Mouse (Mus musculus) kidney, adult 2 months (tissue): ENCODE results near the gene Trp53bp2. TPM values are rescaled to one million over a fixed set of nuclear protein-coding genes. Genes with fewer than 3 reads are reported as not detected.

Experiments used
- DNase-seq: peaks from one replicate; pipeline ENCODE4 v3.0.0; 2021
- H3K27ac ChIP-seq: fragments of 200-500 bp; 2 replicates; pipeline ENCODE4 v1.5.1; 2012; ENCODE audit warnings: low read depth, low read length, control low read depth, inconsistent platforms; ENCODE audit not compliant: insufficient read depth
- H3K27me3 ChIP-seq: fragments of 200-500 bp; replicated peaks from 2 replicates; pipeline ENCODE4 v1.6.1; 2012; ENCODE audit warnings: mild to moderate bottlenecking, moderate library complexity, low read length, inconsistent platforms; ENCODE audit not compliant: control insufficient read depth, insufficient read depth
- H3K36me3 ChIP-seq: fragments of 200-500 bp; 2 replicates; pipeline ENCODE4 v1.6.1; 2012; ENCODE audit warnings: mild to moderate bottlenecking, moderate library complexity, low read length, inconsistent platforms; ENCODE audit not compliant: control insufficient read depth, insufficient read depth
- H3K4me1 ChIP-seq: fragments of 200-500 bp; 2 replicates; pipeline ENCODE4 v1.6.1; 2011; ENCODE audit warnings: low read length; ENCODE audit not compliant: control insufficient read depth, insufficient read depth
- H3K4me3 ChIP-seq: fragments of 200-500 bp; 2 replicates; pipeline ENCODE4 v1.5.1; 2011; ENCODE audit warnings: mild to moderate bottlenecking, low read depth, low read length, control low read depth; ENCODE audit not compliant: insufficient read depth
- CTCF ChIP-seq: fragments of 200-500 bp; conservative IDR thresholded peaks from 2 replicates; pipeline ENCODE4 v1.5.1; 2011; ENCODE audit warnings: low read depth, mild to moderate bottlenecking, control low read depth, low read length, moderate library complexity, mixed read lengths; ENCODE audit not compliant: insufficient read depth, insufficient read length
- POLR2A ChIP-seq: fragments of 200-500 bp; IDR thresholded peaks from one replicate; pipeline ENCODE4 v1.6.1; 2011; ENCODE audit warnings: low read depth, low read length, control low read depth
- WGBS: fragments of 180-500 bp; shearing (Covaris S2); methylation state at CpG from one replicate; pipeline ENCODE4 v1.1.7; 2018; 5-methylcytosine and 5-hydroxymethylcytosine counted together
- polyA plus RNA-seq: library from polyadenylated mRNA; depleted of rRNA; stranded (reverse); fragments of >200 nt; gene quantifications from 2 replicates; pipeline ENCODE4 v1.2.3, GENCODE M21; 2012

Trp53bp2 gene
- polyA plus RNA-seq, 1 experiment = 25.0 TPM

DNA sequence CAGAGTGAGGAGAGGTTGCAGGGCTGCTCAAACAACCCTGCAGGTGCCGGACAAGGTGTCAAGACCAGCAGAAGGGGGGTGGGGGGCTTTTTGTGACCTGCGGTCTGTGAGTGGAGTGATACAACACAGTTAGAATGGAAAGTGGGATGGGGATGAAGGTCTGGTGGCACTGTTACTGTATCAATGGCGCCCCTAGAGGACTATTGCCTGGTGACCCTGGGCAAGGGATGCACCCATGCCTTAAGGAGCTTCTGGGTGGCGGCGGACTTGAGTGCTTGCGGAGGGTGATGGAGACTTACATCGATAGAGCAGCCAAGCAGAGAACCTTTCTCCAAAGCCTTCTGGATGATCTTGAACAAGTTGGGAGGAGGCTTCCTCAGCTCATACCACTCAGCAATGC, 81.6 kb downstream of the Trp53bp2 start:
- TF ChIP-seq POLR2A (no peak), CTCF (peak; percentile 43)
- Histone ChIP-seq H3K27me3 (no peaks in the 10 kb centered on the region), H3K4me3 (no peak overlapping the region), H3K27ac (no peak overlapping the region), H3K4me1 (peaks cover 16% of the 10 kb centered on the region), H3K36me3 (no peaks in the 10 kb centered on the region)
- DNase-seq = no peak
- WGBS = 79% methylated on average over 7 of the region's 7 CpGs

DNA sequence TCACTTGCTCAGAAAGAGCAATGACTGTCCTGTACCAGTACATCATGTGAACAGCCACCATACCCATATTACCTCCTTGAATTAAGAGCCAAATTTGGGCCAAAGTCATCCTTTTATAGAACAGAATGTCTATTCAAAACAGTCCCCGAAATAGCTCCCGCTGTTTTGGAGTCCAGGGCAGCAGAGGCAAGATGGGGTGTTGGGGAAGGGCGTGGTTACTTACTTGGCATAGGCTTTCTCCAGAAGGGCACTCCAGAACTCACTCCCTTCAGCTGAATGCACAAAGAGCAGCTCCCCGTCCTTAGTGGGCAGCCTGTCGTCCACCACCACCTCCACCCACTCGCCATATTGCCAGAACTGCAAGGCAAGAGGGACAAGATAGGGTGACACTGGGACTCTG, 82.9 kb downstream of the Trp53bp2 start:
- H3K4me1 ChIP-seq = peaks cover 28% of the 10 kb centered on the region
- 93% methylated on average over 6 of the region's 6 CpGs for WGBS
- no peak overlapping the region for H3K27ac ChIP-seq
- TF ChIP-seq CTCF (no peak), POLR2A (no peak)
- no peaks in the 10 kb centered on the region for H3K36me3 ChIP-seq
- H3K27me3 ChIP-seq = no peaks in the 10 kb centered on the region
- no peak for DNase-seq
- no peak overlapping the region for H3K4me3 ChIP-seq

DNA sequence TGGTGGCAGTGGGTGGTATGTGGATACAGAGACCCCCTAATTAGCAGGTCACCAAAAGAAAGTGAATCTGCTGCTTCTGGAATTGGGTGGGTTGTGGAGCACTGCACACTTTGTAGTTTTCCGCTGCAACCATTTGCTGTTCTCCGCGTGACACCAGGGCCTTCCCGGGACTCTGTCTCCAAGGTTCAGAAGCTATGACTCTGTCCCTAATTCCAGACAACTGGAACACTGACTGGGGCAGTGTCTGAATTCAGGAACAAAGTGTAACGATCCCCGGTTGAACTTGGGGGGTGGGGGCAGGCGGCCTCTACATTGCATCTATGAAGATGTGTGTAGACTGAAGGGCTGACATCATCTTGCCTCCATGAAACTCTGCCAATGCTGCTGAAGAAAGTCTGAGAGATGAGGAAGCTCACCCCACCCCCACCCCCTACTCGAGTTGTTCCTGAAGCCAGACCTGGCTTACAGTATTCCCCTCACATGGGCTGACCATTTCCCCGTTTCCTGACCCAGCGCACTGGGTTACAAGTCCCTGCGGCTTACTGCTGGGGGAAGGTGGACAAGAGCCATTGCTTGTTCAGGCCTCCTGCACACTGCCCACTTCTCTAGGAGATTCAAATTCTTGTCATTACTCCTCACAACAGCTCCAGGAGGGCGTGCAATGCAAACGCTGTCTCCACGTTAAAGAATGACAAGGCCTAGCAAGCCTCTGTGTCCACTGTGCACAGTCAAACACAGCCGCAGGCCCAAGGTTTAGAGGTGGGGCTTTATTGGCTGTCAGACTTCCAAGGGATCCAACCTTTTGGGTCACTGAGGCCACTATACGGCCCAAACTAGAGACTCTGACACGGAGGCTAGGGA, 85.5 kb downstream of the Trp53bp2 start:
- WGBS = 37% methylated on average over 17 of the region's 17 CpGs
- peak overlapping the region; percentile 11 for H3K27ac ChIP-seq
- peaks cover 36% of the 10 kb centered on the region for H3K4me1 ChIP-seq
- peak; percentile 75 for DNase-seq
- no peaks in the 10 kb centered on the region for H3K36me3 ChIP-seq
- TF ChIP-seq POLR2A = no peak
- TF ChIP-seq CTCF = no peak
- no peak overlapping the region for H3K4me3 ChIP-seq
- no peaks in the 10 kb centered on the region for H3K27me3 ChIP-seq

DNA sequence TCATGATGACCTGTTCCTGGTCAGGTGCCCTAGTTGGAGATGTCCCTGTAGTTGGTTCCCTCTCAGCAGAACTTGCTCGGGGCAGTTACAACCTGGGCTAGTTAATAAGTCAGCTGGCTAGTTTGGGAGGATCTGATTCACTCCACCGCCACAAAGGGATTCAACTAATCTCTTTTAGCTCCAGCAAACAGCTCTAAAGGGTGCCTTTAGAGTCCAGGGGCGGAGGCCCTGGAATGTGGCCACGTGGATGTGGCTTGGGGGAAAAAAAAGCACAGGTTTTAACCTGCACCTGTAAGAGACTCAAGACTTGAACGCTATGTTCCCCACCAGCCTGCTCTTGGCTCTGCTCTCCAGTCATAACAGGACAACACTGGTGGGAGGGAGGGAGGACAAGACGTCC, 87.7 kb downstream of the Trp53bp2 start:
- Histone ChIP-seq H3K4me1 (peaks cover 40% of the 10 kb centered on the region), H3K27me3 (no peaks in the 10 kb centered on the region), H3K36me3 (no peaks in the 10 kb centered on the region), H3K27ac (peak overlapping the region; percentile 75), H3K4me3 (no peak overlapping the region)
- TF ChIP-seq CTCF (no peak), POLR2A (no peak)
- 30% methylated on average over 6 of the region's 6 CpGs for WGBS
- peak; percentile 85 for DNase-seq

DNA sequence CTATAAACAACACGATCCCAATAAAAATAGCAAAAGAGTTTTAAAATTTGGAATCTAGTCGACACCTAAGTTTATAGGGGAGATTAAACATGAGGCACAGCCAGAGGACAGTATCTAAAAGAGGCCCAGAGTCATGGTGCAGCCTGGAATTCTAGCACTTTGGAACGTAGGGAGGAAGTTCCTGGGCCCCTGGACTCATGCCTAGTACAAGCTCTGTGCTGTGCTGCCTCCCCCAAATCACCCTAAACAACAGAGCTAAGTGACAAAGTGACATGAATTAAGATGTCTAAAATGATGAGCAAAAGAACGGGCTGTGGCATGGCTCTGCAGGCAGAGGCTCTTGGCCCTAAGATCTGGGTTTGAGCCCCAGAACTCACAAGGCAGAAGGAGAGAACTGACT, 88.8 kb downstream of the Trp53bp2 start:
- peak; percentile 72 for DNase-seq
- TF ChIP-seq CTCF (no peak), POLR2A (no peak)
- peak overlapping the region; percentile 64 for H3K27ac ChIP-seq
- H3K4me3 ChIP-seq = no peak overlapping the region
- H3K36me3 ChIP-seq = no peaks in the 10 kb centered on the region
- H3K27me3 ChIP-seq = no peaks in the 10 kb centered on the region
- peaks cover 46% of the 10 kb centered on the region for H3K4me1 ChIP-seq
- WGBS = 39% methylated on average over 4 of the region's 4 CpGs

DNA sequence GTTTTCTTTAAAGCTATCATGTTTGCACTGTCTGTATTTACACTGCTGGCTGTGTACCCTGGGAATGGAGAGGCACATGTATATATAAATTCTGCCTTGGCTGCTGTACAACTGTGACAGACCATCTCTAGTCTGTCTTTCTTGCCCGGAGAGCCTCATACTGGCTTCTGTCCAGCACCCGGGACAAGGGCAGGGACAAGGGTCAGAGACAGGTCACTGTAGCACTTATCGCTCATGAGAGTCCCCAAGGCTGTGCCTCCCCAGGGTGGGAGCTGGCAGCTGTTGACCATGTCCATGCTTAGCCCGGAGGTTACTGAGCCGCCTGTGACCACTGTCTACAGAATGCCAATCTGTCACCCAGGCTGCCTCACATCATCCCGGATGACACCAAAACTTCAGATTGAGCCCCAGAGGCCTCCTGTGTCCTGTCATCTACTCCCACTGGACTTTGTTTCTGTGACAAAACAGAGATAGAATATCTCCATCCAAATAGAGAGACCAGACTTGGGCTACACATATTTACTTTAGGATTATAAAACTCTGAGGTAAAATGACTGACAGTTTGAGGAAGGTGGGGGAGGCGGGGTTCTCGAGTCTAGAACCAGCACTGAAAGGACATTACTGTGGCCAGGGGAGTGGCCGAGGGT, 90.6 kb downstream of the Trp53bp2 start:
- Histone ChIP-seq H3K4me1 (peaks cover 40% of the 10 kb centered on the region), H3K27me3 (no peaks in the 10 kb centered on the region), H3K4me3 (no peak overlapping the region), H3K36me3 (no peaks in the 10 kb centered on the region), H3K27ac (peak overlapping the region; percentile 40)
- WGBS = 39% methylated on average over 9 of the region's 9 CpGs
- TF ChIP-seq POLR2A (no peak), CTCF (no peak)
- peak; percentile 73 for DNase-seq

DNA sequence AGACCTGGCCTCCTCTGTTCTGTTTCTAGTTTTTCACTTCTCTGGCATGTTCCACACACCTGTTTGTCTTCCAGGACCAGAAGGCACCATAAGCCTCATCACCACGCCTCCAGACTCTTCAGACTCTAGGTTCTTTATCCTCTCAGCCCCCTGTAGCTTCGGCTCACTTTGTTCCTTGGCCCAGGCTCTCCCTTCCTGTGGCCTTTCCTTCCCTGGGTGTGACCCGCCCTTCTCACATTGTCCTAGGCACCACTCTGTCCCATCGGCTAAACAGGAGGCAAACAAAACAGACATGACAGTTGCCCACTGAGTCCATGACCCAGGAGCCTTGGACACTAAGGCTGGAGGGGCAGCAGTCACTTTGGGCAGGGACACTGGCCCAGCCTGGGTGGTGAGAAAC, 91.3 kb downstream of the Trp53bp2 start:
- DNase-seq = peak; percentile 55
- WGBS = 54% methylated on average over 4 of the region's 4 CpGs

More for the DNA sequence above, 91.3 kb downstream of the Trp53bp2 start:
- TF ChIP-seq POLR2A (no peak), CTCF (no peak)
- Histone ChIP-seq H3K27me3 (no peaks in the 10 kb centered on the region), H3K36me3 (no peaks in the 10 kb centered on the region), H3K4me1 (peaks cover 34% of the 10 kb centered on the region), H3K27ac (peak overlapping the region; percentile 40), H3K4me3 (no peak overlapping the region)
